Mouse (Mus musculus) bone marrow macrophage, adult 2 months (primary cell): ENCODE data around the gene Dnah7a.

Experiments used
- CTCF ChIP-seq: IDR thresholded peaks from 2 replicates; pipeline ENCODE4 v1.5.1; 2012; ENCODE audit warnings: low read depth, mild to moderate bottlenecking, low read length, moderate library complexity
- POLR2A ChIP-seq: IDR thresholded peaks from 2 replicates; pipeline ENCODE4 v1.6.1; 2012; ENCODE audit warnings: mild to moderate bottlenecking, low read depth, low read length, borderline replicate concordance

GRCm38 (mm10) chr1:53736583-53736982 is 30.0 kb upstream of the Dnah7a start:
- TF ChIP-seq CTCF (no peak), POLR2A (no peak)
